Mouse (Mus musculus) kidney, adult 2 months (tissue): ENCODE data around the gene Trpc3.

Experiments used
- CTCF ChIP-seq: fragments of 200-500 bp; conservative IDR thresholded peaks from 2 replicates; pipeline ENCODE4 v1.5.1; 2011; ENCODE audit warnings: low read depth, mild to moderate bottlenecking, control low read depth, low read length, moderate library complexity, mixed read lengths; ENCODE audit not compliant: insufficient read depth, insufficient read length
- POLR2A ChIP-seq: fragments of 200-500 bp; IDR thresholded peaks from one replicate; pipeline ENCODE4 v1.6.1; 2011; ENCODE audit warnings: low read depth, low read length, control low read depth

- TF ChIP-seq CTCF (peak; percentile 77), POLR2A (no peak)
These were observed 54.5 kb downstream of the Trpc3 start for GRCm38 (mm10) chr3:36635449-36635848.
